Mouse (Mus musculus): ENCODE measurements around the gene Topaz1. TPM values are rescaled to one million over a fixed set of nuclear protein-coding genes. Genes with fewer than 3 reads are reported as not detected.
"Not testable (repeated sequence)": the region's sequence is repeated elsewhere in the genome, so short reads cannot be mapped to it uniquely, and the experiment has no call there.

Gene Topaz1
- polyA plus RNA-seq, 1 experiment from 2014 or later = not detected

DNA sequence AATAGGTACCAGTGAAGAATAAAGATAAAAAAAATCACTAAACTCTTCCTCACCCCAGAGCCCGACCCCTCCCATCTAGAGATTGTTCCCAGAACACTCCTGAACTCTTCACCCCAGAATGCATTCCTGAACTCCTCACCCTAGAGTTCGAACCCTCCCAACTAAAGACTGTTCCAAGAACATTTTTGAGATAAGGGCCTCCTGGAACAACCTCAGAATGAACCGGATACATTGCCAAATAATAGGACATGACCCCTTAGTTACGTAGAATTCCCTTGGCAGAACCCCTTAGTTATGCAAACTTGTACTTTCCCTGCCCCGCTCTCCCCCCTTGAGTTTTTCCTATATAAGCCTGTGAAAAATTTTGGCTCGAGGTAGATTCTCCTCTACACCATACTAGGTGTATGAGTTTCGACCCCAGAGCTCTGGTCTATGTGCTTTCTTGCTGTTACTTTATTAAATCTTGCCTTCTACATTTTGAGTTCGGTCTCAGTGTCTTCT is 100.7 kb downstream of the Topaz1 start:
- not testable (repeated sequence) for H3K27ac ChIP-seq (ENCODE audit: low read depth, low read length); H3K4me2 ChIP-seq; ATAC-seq (ENCODE audit: low FRiP score); H3K4me1 ChIP-seq (ENCODE audit: control insufficient read depth, insufficient read depth, low read length); H3K9me3 ChIP-seq (ENCODE audit: control insufficient read depth, low read length); H3K9ac ChIP-seq (ENCODE audit: low read length); H3K27me3 ChIP-seq (ENCODE audit: control insufficient read depth, insufficient read depth, low read length); H3K4me3 ChIP-seq (ENCODE audit: low read depth, low read length); DNase-seq (ENCODE audit: low spot score, missing footprints)
- 97% methylated on average over 6 of the region's 8 CpGs for WGBS
- peaks cover 26% of the 10 kb centered on the region for H3K36me3 ChIP-seq (ENCODE audit: control insufficient read depth, insufficient read depth, low read length)

Other genes with a start within 250 kb of the Topaz1 start
- gene Tcaim, start 58.2 kb downstream of the Topaz1 start, polyA plus RNA-seq (2014; fragmentation: Nextera tagmentation; extraction: Ambion mirVana) = 5.7 and 5.8 TPM in 2 replicates
- 0.38 TPM in 1 of 2 replicates, not detected in the other for gene Gm35549, start 96.7 kb downstream of the Topaz1 start, polyA plus RNA-seq (2014; fragmentation: Nextera tagmentation; extraction: Ambion mirVana)
- 78.9 and 79.9 TPM in 2 replicates for gene Zfp445, start 118.7 kb downstream of the Topaz1 start, polyA plus RNA-seq (2014; fragmentation: Nextera tagmentation; extraction: Ambion mirVana)
- gene Zkscan7, start 138.3 kb downstream of the Topaz1 start, polyA plus RNA-seq (2014; fragmentation: Nextera tagmentation; extraction: Ambion mirVana) = 2.6 and 3.3 TPM in 2 replicates
- 35.1 and 36.5 TPM in 2 replicates for gene Zfp105, start 175.7 kb downstream of the Topaz1 start, polyA plus RNA-seq (2014; fragmentation: Nextera tagmentation; extraction: Ambion mirVana)
- 37.0 and 38.9 TPM in 2 replicates for gene 1110059G10Rik, start 203.7 kb downstream of the Topaz1 start, polyA plus RNA-seq (2014; fragmentation: Nextera tagmentation; extraction: Ambion mirVana)
- 61.6 and 67.8 TPM in 2 replicates for gene Kif15, start 203.7 kb downstream of the Topaz1 start, polyA plus RNA-seq (2014; fragmentation: Nextera tagmentation; extraction: Ambion mirVana)